Mouse (Mus musculus): ENCODE results near the gene Agt.
A peak's percentile ranks its signal among the peaks of the same experiment; 100 is the strongest.

The Agt gene

DNA sequence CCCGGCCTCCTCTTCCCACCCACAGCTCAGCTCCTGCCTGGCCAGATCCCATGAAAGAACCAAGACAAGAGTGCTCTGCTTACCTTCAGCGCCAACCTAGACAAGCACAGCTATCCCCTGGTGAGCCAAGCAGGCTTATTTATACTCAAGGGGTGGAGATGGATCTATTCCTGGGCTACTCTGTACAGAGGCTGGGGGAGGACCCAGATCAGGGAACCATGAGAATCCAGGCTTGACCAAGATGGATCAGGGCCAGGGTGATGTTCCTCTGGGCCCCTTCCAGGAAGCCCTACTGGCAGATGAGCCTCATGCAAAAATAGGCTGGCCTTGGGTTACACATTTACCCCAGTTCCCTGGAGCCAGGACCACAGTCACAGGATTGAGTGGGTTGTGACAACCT is at the start of gene Agt:
Agt (minus strand) TSS at position 114 of the 400 bp plus-strand sequence.
- peak; percentile 52 for DNase-seq (ENCODE audit: low read depth, low spot score)

DNA sequence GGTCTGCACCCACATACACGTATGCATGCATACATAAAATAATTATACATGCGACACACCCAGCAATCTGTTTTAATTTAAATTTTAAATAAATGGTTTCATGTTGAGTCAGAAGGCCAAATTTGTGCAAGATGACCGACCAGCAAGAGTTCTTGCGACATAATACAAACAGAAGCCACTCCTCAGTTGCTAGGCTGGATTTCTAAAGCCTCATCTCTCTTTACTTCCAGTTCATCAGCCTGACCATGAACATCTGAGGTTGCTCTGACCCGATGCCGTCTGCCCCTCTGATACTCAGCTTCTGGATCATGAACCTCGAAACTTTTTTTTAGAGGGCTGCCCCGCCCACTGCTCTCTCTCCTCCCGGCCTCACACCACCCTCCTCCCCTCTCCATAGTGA is 48.7 kb upstream of the Agt start:
- DNase-seq (ENCODE audit: low read depth, low spot score) = no peak

DNA sequence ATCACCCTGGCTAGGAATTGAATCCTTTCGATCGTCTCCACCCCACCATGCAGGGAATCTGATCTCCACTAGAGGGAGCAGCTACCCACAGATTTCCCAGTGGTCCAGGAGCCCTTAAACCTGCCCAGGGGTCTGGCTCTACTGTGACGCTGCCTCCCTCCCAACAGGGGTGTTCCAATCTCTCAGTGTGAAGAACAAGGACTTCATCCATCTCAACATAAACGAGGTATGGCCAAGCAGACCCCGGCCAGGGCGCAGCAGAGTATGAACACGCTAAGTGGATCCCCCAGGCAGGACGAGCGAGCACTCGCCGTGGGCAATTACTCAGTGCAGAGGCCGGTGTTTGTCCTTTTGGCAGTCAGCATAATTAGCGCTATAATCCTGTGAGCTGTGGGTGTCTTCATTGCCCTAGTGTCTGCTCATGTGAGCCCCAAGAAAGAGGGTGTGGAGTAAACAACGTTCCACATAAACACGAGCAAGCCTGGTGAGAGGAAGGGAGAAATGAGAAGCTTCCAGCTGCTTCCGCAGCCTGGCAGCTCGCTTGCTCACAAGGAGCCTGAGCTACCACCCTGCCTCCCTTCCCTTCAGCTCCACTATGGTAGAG is 47.9 kb upstream of the Agt start:
- peak; percentile 48 for DNase-seq (ENCODE audit: low read depth, low spot score)

DNA sequence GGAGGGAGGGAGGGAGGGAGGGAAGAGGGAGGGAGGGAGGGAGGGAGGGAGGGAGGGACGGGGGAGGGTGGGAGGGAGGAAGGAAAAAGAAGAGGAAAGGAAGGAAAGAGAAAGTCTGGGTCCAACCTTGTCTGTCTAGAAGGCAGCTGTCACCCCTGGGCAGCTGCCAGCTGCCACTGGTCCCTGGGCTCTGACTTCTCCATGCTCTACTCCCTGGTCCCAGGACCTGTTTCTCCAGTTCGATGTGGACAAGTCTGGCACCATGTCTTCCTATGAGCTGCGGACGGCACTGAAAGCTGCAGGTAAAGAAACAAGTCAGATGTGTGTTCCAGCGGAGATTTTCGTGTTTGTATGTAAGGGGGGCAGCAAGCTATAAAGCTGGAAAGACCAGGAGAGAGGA is 44.8 kb upstream of the Agt start:
- DNase-seq (ENCODE audit: low read depth, low spot score) = no peak

DNA sequence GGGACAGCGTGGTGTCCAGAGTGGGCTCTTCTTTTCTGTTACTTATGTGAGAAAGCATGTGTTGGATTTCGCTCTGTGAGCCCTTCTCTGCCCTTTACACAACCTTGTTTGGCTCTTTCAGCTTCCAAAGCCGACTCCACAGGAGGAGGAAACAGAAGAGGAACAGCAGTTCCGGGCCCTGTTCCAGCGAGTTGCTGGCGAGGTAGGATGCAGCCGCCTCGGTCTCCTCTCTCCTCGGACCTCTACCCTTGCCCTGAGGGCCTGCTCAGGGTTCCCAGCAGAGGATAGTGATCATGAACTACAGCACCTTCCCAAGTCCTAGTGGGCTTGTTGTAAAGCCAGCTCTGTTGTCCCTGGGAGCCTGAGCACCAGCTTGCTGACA is 39.5 kb upstream of the Agt start:
- DNase-seq (ENCODE audit: low read depth, low spot score) = no peak

DNA sequence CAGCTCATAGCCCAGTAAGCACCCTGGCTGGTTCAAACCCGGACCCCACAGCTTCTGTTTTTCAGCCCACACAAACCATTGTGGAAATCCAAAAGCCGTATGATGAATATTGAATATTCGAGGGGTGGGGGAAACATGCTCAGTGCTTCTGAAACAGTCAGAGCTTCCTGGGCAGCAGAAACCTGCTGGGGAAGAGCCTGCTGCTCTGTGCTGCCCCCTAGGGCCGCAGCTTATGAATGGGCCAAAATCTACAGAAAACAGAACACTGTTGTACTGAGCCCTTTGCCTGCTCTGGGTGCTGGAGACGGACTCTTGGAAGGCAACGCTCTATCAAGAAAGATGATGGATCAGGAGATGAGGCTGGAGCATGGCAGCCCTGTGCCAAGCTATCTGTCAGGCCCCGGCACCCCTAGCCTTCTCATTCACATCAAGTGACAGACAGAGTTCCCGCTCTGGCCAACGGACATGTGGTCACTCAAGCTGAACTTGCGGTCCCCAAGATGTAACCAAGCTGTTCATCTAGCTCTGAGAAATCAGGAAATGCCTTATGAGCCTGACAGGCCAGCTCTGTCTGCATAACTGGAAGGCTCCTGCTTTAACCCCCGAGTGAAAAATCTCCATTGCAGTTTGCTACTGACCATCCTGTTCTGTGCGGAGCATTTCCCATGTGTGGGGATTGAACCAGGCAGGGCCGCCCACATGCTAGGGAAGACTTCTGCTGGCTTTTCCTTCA is 38.9 kb upstream of the Agt start:
- DNase-seq (ENCODE audit: low read depth, low spot score) = no peak

DNA sequence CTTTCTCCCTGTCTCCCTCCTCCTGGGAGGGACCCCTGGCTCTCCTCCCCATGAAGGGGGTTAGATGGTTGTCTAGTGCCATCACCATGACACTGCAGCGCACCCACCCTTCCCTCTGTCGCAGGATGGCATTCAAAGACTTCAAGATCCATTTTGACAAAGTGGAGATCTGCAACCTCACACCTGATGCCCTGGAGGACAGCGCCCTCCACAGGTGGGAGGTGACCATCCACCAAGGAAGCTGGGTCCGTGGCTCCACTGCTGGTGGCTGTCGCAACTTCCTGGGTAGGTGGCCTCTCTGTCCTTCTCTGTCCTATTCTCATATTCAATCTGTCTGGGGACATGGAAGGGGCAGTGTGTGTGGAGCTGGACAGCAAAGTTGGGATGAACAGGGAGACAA is 34.6 kb upstream of the Agt start:
- DNase-seq (ENCODE audit: low read depth, low spot score) = no peak

DNA sequence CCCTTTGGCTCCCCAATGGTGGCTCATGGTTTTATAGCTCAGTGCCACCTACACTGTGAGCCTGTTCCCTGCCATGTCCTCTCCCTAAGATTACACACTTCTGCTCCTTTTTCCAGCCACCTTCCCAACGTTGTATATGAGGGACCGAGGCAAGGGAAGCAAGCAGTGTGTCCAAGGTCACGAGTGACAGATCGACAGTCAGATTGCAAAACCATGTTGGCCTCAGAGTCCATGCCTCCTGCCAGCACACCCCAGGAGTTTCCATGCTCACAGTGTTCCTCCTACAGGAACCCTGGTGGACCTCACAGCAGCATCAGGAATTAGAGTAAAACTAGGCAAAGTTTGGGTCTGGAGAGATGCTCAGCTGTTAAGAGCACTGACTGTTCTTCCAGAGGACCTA is 19.9 kb upstream of the Agt start:
- no peak for DNase-seq (ENCODE audit: low read depth, low spot score)

DNA sequence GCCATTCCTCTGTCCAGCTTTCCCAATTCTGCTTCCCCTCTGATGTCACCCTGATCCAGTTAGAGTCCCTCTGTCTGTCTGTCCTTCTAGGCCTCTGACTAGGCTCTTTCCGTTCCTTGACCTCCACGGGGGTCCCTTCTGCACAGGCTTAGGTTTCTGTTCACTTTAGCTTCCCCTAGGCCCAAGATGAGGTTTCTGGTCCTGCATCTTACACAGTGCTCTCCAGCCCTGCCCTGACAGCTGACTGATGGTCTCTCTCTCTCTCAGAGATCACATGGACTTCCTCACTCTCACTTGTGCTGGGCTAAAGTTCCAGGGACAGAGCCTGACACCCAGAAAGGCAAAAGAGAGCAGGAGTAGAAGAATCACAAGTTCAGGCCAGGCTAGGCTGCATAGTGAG is 17.1 kb upstream of the Agt start:
- no peak for DNase-seq (ENCODE audit: low read depth, low spot score)

DNA sequence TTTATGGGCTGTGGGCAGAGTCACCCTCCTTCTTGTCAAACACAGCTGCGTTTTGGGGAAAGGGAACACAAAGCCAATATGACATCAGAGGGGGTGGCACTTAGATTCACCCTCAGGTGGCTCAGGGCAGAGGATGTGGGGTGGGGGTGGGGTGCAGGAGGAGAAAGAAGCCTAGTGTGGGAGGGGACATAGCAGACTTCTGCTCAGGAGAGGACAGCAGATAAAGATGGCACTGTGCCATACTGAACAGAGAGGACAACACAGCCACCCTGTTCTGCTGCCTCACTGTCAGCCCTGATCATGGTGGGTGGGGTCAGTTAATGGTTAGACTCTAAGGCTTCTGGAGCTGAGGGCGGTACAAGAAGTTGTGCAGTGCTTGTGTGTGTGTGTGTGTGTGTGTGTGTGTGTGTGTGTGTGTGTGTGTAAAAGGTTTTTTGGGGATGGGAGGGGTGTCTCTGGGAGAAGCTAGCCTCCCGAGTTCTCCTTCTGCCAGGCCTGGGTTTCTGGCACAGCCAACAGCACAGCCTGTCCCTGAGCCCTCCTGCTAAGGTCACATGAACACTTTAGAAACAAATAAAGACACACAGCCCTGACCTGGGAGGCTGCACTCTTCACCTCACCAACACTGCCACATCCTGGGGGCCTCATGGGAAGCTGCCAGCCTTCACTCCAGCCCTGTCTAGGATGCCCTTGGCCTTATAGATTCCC is 16.4 kb upstream of the Agt start:
- peak; percentile 19 for DNase-seq (ENCODE audit: low read depth, low spot score)

DNA sequence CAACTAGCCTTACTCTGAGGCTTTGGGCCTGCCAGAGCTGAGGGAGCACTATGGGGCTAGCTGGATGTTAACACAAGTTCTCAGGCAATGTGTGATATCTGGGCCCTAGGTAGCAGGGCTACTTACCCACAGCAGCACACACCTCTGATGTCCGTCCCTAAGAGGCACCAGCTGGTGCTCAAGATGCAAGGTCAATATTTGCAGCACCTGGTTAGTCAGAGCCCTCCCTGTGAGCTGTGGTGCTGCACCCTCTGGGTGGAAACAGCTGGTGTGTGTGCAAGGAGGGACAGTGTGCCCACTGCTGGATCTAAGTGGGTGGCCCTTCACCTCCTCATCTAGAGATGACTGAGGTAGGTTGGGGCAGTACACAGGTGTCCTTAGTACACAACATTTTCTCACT is 7.2 kb upstream of the Agt start:
- DNase-seq (ENCODE audit: low read depth, low spot score) = no peak

DNA sequence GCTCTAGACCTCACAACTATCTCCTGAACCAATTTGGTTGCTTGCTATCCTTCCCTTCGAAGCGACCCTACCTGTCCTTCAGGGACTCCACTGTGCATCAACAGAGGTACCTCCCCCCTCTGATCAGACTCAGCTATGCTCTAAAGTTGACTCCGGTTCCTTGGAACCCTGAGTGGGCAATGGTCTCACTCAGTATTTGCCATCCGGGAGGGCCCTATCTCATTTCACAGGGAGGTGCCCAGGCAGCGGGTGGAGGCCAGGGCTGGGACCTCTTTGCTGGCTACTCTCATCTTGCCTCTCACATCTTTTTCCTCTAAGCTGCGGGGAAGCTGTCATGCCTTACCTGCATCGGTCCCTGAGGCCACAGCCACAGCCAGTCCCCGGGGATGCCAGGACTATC is 6.3 kb upstream of the Agt start, which contains the start of gene Capn9:
Capn9 (plus strand) TSS at position 301 of the 400 bp plus-strand sequence.
- no peak for DNase-seq (ENCODE audit: low read depth, low spot score)

DNA sequence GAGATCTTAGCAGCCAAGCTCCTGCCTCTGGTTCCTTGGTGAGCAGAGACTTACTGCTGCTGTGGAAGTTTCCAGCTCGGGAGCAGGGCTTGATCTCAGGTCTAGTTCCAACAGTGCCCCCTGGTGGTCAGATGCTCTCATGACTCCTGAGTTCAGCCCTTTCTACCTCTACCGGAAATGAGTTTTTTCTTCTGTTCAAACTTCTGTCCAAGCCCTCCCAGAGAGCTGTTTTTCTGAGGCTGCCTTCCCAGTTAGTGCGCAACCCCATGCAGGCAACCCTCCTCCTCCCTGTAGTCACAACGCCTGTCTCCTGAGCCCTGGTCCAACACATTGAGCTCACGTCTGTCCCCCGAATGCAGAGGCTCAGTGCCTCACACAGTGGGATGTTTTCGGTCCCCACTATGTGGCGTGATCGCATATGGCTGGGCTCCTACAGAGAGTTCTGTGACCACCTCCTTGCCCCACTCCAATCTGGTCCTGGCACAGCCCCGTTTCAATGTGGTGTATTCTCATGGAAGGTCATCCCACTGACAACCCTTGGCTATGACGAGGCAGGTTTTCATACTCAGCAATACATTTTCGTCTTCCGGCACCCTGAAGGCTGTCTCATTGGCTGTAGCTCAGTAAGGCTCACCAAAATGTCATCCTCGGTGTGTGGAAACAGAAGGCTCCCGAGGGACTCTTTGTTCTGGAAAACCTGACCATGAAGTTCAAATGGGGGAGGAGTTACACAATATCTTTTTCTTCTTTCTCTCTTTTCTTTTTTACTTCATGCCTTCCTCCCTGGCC is 4.2 kb upstream of the Agt start:
- DNase-seq (ENCODE audit: low read depth, low spot score) = peak; percentile 82

DNA sequence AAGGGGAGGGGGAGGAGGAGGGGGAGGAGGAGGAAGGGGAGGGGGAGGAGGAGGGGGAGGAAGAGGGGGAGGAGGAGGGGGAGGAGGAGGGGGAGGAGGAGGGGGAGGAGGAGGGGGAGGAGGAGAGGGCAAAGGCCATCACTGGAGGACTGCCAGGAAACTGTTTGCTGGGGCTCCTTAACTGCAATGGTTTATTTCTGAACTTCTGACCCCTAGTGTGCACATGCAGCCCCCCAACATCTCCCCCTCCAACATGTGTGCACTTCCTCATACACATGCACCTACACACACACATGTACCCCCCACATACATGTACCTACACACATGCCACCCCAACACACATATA is 2.9 kb upstream of the Agt start:
- DNase-seq (ENCODE audit: low read depth, low spot score) = no peak

DNA sequence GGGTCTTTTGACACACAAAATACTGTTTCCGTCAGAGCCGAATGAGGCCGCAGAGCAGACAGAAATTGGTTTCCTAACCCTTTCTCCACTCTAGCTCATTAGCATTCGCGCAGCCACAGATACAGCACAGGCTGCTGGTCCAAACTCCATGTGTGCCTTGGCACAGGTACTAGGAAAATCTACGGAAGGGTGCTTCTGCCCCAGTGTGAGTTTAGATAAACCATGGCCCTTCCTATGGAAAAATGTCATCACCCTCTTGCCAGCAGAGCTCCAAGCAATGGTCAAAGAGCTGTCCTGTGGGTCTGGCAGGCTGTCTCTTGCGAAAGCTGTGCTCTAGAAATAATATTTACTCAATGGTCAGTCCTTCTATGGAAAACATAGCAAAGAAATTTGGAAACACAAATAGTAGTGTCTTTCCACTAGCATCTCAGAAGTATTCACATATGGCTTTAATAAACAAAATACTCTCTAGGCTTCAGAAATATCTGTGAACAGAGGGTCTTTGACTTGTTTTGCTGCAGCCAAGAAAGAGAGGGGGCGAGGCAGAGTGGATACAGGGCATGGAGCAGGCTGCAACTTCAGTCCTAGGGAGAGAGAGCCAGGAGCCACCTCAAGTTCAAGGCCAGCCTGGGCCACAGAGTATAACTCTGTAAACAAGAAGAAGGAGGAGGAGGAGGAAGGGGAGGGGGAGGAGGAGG is 2.4 kb upstream of the Agt start:
- no peak for DNase-seq (ENCODE audit: low read depth, low spot score)

DNA sequence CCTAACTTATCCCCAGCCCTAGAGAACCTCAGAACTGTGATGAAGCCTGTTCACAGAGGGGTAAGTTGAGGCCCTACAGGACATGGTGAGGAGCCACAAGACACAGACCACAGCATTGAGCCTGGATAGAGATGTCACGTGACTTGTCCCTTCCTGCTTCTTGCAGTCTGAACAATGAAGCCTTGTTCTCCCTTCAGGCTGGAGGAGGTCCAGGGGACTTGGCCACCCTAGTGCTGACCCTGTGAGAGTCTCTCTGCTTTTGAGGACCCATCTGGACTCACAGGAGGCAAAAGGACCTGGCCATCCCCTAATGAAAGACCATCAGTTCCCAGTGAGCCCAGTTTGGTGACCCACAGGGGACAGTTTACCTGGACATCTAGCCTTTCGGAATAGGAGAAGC is 406 bp downstream of the Agt start:
- DNase-seq (ENCODE audit: low read depth, low spot score) = no peak

DNA sequence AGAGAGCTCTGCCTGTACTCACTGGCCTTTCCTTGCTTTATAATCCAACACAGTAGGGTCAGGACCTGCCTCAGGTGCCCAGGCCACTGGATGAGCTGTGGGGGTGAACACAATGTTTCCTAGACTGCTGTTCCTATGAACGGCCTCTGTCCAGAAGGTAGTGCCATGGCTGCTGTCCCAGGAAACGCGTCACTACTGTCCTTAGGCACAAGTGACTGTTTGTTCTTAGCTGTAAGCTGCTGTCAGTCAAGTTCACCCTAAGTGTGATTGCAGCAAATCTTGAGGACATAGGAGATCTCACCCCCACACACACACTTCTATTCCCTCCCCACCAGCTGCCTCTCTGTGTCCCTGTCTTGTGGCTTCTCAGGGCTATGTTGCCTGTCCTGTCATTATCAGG is 1.9 kb downstream of the Agt start:
- DNase-seq (ENCODE audit: low read depth, low spot score) = no peak

DNA sequence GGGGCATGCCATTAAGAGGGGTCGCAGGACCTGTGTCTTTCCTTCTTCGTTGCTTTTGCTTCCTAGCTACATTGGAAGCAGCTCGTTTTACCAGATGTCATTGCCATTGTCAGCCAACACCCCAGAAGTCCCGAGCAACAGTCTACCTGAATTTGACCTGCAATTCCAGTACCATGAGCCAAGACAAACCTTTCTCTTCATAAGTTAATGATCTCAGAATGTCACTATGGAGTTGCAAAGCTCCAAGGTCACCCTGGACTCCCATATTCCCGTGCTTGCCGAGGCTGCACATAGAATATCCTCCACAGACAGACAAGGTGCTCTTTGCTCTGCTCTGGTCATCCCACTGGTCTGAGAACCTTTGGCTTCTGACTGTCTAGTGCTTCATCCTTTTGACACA is 2.4 kb downstream of the Agt start:
- DNase-seq (ENCODE audit: low read depth, low spot score) = no peak

DNA sequence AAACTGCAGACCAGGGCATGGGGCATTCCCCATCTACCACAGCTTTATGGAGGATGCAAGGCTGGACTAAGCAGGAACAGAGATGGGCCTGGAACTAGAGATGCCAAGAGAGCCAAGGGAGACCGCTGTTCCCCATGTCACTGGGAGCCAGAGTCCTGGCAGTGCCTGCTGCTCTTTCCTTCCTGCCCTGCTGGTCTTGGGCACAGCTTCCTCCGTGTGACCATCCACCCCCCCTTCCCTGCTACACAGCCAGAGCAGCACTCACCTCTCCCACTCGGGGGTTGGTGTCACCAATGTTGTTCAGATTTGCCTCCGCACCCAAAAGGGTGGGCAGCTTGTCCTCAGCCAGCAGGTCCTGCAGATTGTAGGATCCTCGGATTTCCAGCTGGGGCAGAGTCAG is 12.0 kb downstream of the Agt start:
- no peak for DNase-seq (ENCODE audit: low read depth, low spot score)

DNA sequence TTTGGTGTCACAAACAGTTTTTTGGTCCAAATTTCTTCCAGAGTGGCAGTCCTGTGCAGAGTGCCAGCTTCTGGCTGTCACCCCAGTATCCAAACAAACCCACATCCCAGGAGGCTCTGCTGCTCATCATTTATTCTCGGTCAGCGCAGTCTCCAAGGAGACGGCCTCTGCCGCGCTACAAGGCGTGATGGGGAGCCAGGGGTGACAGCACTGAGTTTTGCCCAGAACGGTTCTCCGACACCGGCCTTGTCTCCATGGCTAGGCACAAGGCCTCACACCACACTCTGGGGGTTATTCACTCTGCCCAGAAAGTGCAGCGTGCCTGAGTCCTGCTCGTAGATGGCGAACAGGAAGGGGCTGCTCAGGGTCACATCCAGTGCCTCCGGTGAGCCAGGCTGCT is 12.8 kb downstream of the Agt start:
- DNase-seq (ENCODE audit: low read depth, low spot score) = peak; percentile 24

DNA sequence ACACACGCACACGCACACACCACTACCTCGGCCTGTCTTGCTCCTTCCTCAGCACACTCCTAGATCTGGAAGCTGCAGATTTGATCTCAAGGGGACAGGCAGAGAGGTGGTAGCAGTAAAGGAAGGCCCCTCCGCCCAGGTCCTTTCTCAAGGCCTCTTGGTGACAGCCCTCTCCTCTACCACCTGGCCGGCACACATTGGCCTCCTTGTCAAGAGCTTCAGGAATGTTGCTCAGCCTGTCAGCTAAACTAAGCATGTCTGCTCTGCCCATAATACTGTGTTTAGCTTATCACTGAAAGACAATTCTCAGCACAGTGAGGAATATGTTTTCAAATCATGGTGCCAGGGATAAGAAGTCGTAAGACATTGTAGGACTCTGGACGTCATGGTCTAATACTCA is 13.3 kb downstream of the Agt start:
- no peak for DNase-seq (ENCODE audit: low read depth, low spot score)

Measured in telencephalon, adult 2 months (tissue).